Mouse (Mus musculus): ENCODE results near the gene Trak1.

GRCm38 (mm10) chr9:121349111-121349510 lies 51.8 kb downstream of the Trak1 start:
- TF ChIP-seq CTCF (IDR thresholded peaks at IDR 0.05; ENCODE audit: low read depth, low read length) (no peak), EP300 (IDR thresholded peaks at IDR 0.05; ENCODE audit: insufficient read depth, low read depth, low read length) (no peak)

Measured in ES-Bruce4 (cell line).